ENCODE assay signal across 10 mouse cellular contexts in genomic region chr7:10495578-10495977, GRCm38 (mm10). TPM values are rescaled to one million over a fixed set of nuclear protein-coding genes. Genes with fewer than 3 reads are reported as not detected.
A peak's percentile ranks its signal among the peaks of the same experiment; 100 is the strongest.
DNase-seq lines count a peak whose midpoint lies in the region; ATAC-seq lines count a peak whose summit lies in the region.
"Had no signal": no experiment of that assay in that cellular context is flagged by ENCODE, and none has a peak within 500 bp of the region (broad histone marks: within the 10 kb centered on the region; RNA-seq: fewer than 3 reads in every experiment).

No protein-coding gene starts in this region.

- H3K4me1 ChIP-seq in lung, embryonic 16.5 days (replicated peaks; ENCODE audit: control insufficient read depth, insufficient read depth, low read length), result peaks cover 8% of the 10 kb centered on the region
- peaks cover 19% of the 10 kb centered on the region for H3K4me1 ChIP-seq in forebrain, embryonic 13.5 days
- peaks cover 9% of the 10 kb centered on the region for H3K4me1 ChIP-seq in limb, embryonic 13.5 days
- H3K4me1 ChIP-seq in stomach, embryonic 14.5 days (ENCODE audit: control insufficient read depth, insufficient read depth, low read length), result peaks cover 7% of the 10 kb centered on the region; the same call in 1 of the 2 replicates

- 29% methylated on average over 6 of the region's 6 CpGs for WGBS in lung, embryonic 16.5 days
- 31% methylated on average over 6 of the region's 6 CpGs for WGBS in forebrain, embryonic 13.5 days
- 38% methylated on average over 6 of the region's 6 CpGs for WGBS in limb, embryonic 13.5 days
- 36% methylated on average over 6 of the region's 6 CpGs for WGBS in stomach, embryonic 14.5 days

- intact Hi-C loops in gastrocnemius, postnatal 14 days (cut with DNase I; ENCODE audit: low total_unique reads), result no loop called here

- peaks cover 12% of the 10 kb centered on the region for H3K36me3 ChIP-seq in lung, embryonic 16.5 days (ENCODE audit: control insufficient read depth, insufficient read depth, low read length)
- peaks cover 28% of the 10 kb centered on the region for H3K36me3 ChIP-seq in forebrain, embryonic 13.5 days (ENCODE audit: poor library complexity, severe bottlenecking)
- peaks cover 28% of the 10 kb centered on the region for H3K36me3 ChIP-seq in limb, embryonic 13.5 days
- H3K36me3 ChIP-seq in stomach, embryonic 14.5 days (ENCODE audit: control insufficient read depth, insufficient read depth, low read length), result peaks cover 5% of the 10 kb centered on the region

- no peaks in the 10 kb centered on the region for H3K27me3 ChIP-seq in lung, embryonic 16.5 days (ENCODE audit: control insufficient read depth, insufficient read depth, low read depth, low read length)
- no peaks in the 10 kb centered on the region for H3K27me3 ChIP-seq in forebrain, embryonic 13.5 days
- no peaks in the 10 kb centered on the region for H3K27me3 ChIP-seq in limb, embryonic 13.5 days
- H3K27me3 ChIP-seq in stomach, embryonic 14.5 days (ENCODE audit: control insufficient read depth, insufficient read depth, low read length), result no peaks in the 10 kb centered on the region

- no peaks in the 10 kb centered on the region for H3K9me3 ChIP-seq in lung, embryonic 16.5 days (ENCODE audit: control insufficient read depth, low read length)
- H3K9me3 ChIP-seq in forebrain, embryonic 13.5 days (replicated peaks), result no peaks in the 10 kb centered on the region
- no peaks in the 10 kb centered on the region for H3K9me3 ChIP-seq in limb, embryonic 13.5 days
- no peaks in the 10 kb centered on the region for H3K9me3 ChIP-seq in stomach, embryonic 14.5 days (ENCODE audit: control insufficient read depth, low read depth, low read length)

- peak overlapping the region; percentile 71 for H3K4me2 ChIP-seq in lung, embryonic 16.5 days (ENCODE audit: low read depth, low read length)
- H3K4me2 ChIP-seq in forebrain, embryonic 13.5 days, result peak overlapping the region; percentile 83
- H3K4me2 ChIP-seq in limb, embryonic 13.5 days (replicated peaks), result peak overlapping the region; percentile 75
- H3K4me2 ChIP-seq in stomach, embryonic 14.5 days (replicated peaks; ENCODE audit: low read depth, low read length), result no peak overlapping the region

- H3K9ac ChIP-seq in lung, embryonic 16.5 days (ENCODE audit: low read length), result no peak overlapping the region
- H3K9ac ChIP-seq in forebrain, embryonic 13.5 days, result peak overlapping the region; percentile 31; the same call in 1 of the 2 replicates
- no peak overlapping the region for H3K9ac ChIP-seq in limb, embryonic 13.5 days
- H3K9ac ChIP-seq in stomach, embryonic 14.5 days (replicated peaks; ENCODE audit: low read depth, low read length), result no peak overlapping the region

- H3K27ac ChIP-seq in lung, embryonic 16.5 days (ENCODE audit: low read length), result no peak overlapping the region
- H3K27ac ChIP-seq in forebrain, embryonic 13.5 days, result no peak overlapping the region
- no peak overlapping the region for H3K27ac ChIP-seq in limb, embryonic 13.5 days
- no peak overlapping the region for H3K27ac ChIP-seq in stomach, embryonic 14.5 days (ENCODE audit: low read length)

- DNase-seq in lung, postnatal 25 days (ENCODE audit: low spot score), result no peak
- DNase-seq in gastrocnemius, postnatal 14 days, result no peak
- no peak for DNase-seq in thymus, postnatal 10 days (ENCODE audit: low spot score in 2 of 2)
- no peak for DNase-seq in gastrocnemius, postnatal 25 days

- H3K4me3 ChIP-seq in lung, embryonic 16.5 days (ENCODE audit: low read length), result peak overlapping the region; percentile 76
- peak overlapping the region; percentile 71 for H3K4me3 ChIP-seq in forebrain, embryonic 13.5 days
- peak overlapping the region; percentile 73 for H3K4me3 ChIP-seq in limb, embryonic 13.5 days
- peak overlapping the region; percentile 68 for H3K4me3 ChIP-seq in stomach, embryonic 14.5 days (ENCODE audit: low read depth, low read length)

- ATAC-seq in lung, embryonic 16.5 days (ENCODE audit: low read depth), result no peak; the same call in 1 of the 2 replicates
- no peak; the same call in 1 of the 2 replicates for ATAC-seq in forebrain, embryonic 13.5 days
- no peak for ATAC-seq in limb, embryonic 13.5 days (ENCODE audit: low FRiP score, low read depth)
- ATAC-seq in stomach, embryonic 14.5 days (ENCODE audit: insufficient number of reproducible peaks, insufficient read depth, low FRiP score, low read depth), result no peak

RNA-seq across cellular contexts. Expression of gene Zik1, which starts 0.4 kb away (rescaled TPM):
- 8.3 and 9.6 TPM in 2 replicates for polyA plus RNA-seq in lung, embryonic 16.5 days (2015; fragmentation: Nextera tagmentation; extraction: Ambion mirVana)
- polyA plus RNA-seq in forebrain, embryonic 13.5 days (2015; fragmentation: Nextera tagmentation; extraction: Ambion mirVana), result 53.8 and 58.9 TPM in 2 replicates
- 22.4 and 22.7 TPM in 2 replicates for polyA plus RNA-seq in limb, embryonic 13.5 days (2015; fragmentation: Nextera tagmentation; extraction: Ambion mirVana)
- polyA plus RNA-seq in stomach, embryonic 14.5 days (2014; fragmentation: Nextera tagmentation; extraction: Ambion mirVana), result 14.3 and 14.4 TPM in 2 replicates
- total RNA-seq in gastrocnemius, postnatal 14 days (2021), result 1 to 10 TPM; 1.5 to 1.6 TPM
- total RNA-seq in gastrocnemius, postnatal 25 days (2021), result 1 to 10 TPM; 1.1 to 1.2 TPM

RNA-seq across cellular contexts. Expression of gene Vmn1r67, which starts 52.4 kb away (rescaled TPM):
- not detected in 2 replicates for polyA plus RNA-seq in lung, embryonic 16.5 days (2015; fragmentation: Nextera tagmentation; extraction: Ambion mirVana)
- not detected in 2 replicates for polyA plus RNA-seq in forebrain, embryonic 13.5 days (2015; fragmentation: Nextera tagmentation; extraction: Ambion mirVana)
- polyA plus RNA-seq in limb, embryonic 13.5 days (2015; fragmentation: Nextera tagmentation; extraction: Ambion mirVana), result not detected in 2 replicates
- polyA plus RNA-seq in stomach, embryonic 14.5 days (2014; fragmentation: Nextera tagmentation; extraction: Ambion mirVana), result not detected in 2 replicates
- total RNA-seq in gastrocnemius, postnatal 14 days (2021), result not detected
- not detected for total RNA-seq in gastrocnemius, postnatal 25 days (2021)
- total RNA-seq: neutrophil, adult 5-6 weeks had no signal
- polyA plus RNA-seq: urinary bladder, adult 2 months had no signal
